Mouse (Mus musculus): ENCODE data around the gene Rnpepl1.
"Not testable (repeated sequence)": the region's sequence is repeated elsewhere in the genome, so short reads cannot be mapped to it uniquely, and the experiment has no call there.

Gene Rnpepl1

DNA sequence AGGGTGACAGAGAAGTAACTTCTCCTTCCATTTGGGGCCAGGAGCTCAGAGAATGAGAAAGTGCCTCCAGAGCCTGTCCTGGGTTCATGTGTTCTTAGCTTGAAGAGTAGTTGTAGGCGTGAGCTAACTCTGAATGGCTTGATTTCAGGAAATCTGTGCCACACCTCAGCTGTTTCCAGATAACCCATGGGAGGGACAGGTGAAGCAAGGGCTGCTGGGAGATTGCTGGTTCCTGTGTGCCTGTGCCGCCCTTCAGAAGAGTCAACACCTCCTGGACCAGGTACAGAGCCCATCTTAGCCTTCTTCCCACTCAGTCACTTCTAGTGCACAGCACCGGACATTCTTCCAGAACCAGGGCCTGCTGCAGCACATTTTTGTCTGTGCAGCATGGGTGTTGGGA lies 27.2 kb downstream of the Rnpepl1 start:
- DNase-seq (ENCODE audit: low read depth, low spot score) = no peak

DNA sequence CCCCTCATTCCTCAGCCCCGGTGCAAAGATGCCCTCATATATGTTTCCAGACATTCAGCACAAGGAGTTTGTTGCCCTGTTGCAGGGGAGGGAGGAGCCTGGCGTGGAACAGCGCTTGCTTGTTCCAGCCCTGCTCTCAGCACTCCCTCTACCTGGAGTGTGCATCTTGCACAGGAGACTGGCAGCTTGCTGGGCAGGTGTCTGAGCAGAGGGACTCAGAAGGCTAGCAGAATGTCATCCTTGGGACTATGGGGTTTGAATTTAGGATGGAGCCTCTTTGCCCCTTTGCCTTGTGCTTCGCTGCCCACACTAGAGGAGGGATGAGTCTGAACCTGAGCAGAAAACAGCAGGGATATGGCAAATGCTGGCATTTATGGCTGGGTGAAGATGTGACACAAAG lies 29.2 kb downstream of the Rnpepl1 start:
- DNase-seq (ENCODE audit: low read depth, low spot score) = no peak

DNA sequence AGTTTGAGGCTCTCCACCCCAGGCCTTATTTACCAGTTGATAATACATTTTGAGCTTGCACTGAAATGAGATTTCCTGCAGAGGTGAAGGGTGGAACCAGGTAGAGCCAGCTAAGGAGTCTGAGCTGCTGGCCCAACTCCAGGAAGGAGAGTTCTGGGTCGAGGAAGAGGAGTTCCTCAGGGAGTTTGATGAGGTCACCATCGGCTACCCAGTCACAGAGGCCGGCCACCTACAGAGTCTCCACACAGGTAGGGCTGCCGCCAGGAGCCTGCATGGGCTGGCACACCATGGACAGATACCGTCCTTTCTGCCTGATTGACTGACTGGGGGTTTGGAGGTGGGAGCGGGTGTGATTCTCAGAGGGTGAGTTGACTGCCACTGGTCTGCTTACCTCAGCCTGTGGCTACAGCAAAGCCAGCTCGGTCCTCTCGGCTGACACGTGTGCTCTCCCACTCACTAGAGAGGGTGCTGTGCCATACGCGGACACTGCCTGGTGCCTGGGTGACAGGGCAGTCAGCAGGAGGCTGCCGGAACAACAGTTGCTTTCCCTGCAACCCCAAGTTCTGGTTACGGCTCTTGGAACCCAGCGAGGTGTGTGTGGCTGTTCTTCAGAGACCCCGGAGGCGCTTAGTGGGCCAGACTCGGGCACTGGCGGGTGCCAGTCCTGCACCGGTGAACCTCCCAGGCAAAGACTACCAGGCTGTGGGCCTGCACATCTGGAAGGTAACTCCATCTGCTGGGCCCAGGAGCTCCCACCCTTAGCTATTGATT lies 32.8 kb downstream of the Rnpepl1 start:
- DNase-seq (ENCODE audit: low read depth, low spot score) = no peak

DNA sequence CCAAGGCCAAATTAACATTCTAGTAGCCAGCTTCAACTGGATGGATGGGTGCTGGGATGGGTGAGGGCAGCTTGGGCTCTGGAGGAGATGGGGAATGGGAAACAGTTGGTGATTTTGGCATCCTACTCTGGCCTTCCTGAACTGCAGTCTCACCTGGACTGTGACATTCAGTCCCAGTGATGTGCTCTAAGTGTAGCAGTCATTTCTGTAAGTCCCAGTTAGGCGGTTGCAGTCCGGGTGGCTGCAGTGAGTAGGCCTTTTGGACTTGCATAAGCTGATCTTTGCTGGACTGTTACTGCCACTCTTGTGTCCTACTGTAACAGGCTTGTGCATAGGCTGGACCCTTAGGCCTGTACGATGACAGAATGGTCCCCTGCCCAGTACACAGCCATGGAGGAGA lies 37.4 kb downstream of the Rnpepl1 start:
- DNase-seq (ENCODE audit: low read depth, low spot score) = no peak

DNA sequence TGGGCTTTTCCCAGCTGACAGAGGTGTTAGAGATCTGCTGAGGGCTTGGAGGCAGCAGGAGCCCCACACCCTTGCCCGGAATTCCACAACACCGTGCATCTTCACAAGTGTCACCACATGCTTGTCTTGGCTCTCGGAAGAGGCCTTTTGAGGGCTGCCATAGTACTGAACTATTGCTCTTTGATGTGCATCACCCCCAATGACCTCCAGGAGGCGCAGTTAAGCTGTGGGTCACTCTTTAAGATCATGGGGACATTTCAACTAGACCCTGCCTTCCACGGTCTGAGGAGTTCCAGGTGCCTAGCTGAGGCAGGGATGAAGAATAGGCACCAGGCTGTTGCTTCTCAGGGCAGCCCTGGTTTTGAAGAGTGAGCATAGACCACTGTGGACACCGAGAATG lies 38.8 kb downstream of the Rnpepl1 start:
- DNase-seq (ENCODE audit: low read depth, low spot score) = no peak

DNA sequence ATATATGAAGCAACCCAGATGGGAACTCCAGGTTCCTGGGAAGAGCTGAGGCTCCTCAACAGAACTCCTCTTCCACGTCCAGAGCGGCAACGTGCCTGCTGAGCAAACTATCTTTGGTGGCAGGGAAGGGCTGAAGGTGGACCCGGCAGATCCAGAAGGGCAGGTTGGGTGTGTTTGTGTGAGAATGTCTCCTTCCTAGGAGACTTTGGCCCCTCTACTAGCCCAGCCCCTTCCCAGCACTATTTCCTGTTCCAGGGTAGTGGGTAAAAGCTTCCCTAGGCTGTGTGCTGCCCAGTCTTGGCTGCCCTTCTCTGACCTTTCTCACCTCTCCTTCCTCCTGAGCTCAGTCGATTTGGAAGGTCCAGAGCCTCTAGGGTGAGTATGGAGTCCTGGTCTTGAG lies 40.0 kb downstream of the Rnpepl1 start, which contains the start of gene Gpr35:
Gene Gpr35, plus strand, starts transcription at position 259 of the 400 bp plus-strand sequence.
- no peak for DNase-seq (ENCODE audit: low read depth, low spot score)

DNA sequence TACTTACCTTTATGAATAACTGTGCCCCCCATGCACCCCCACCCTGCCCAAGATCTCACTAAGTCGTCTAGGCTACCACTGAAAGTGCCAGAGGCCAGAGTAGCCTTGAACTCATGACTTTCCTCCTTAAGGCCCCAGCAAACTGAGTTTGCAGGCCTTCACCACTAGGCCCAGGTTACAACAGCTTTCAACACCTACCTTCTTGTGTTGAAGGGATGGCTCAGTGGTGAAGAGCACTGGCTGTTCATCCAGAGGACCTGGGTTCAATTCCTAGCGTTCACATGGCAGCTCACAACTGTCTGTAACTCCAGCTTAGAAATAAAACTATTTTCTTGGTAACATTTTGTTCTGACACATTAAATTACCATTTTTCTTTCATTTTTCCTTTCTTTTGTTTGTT lies 43.1 kb downstream of the Rnpepl1 start:
- DNase-seq (ENCODE audit: low read depth, low spot score) = no peak

DNA sequence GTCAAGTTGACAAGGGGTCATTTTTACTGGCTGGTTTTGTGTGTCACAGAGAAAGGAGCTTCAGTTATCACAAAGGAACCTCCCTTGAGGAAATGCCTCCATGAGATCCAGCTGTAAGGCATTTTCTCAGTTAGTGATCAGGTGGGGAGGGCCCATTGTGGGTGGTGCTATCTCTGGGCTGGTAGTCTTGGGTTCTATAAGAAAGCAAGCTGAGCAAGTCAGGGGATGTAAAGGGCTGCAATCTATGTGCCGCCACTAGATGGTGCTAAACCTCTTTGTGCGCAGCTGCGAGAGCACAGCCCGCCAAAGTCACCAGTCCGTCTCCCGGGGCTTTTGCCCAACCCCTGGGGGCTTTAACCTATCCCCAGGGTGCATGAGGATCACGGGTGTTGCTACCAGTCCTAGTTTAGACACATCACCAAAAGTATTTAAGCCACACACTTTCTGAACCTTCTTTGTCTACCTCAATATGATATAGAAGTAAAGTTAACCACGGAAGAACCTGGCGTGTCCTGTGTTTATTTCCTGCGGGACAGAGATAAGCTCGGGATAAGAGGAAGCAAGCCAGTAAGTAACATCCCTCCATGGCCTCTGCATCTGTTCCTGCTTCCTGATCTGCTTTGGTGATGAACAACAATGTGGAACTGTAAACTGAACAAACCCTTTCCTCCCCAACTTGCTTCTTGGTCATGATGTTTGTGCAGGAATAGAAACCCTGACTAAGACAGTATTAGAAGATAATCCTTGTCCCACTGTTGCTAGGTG lies 46.2 kb downstream of the Rnpepl1 start:
- DNase-seq (ENCODE audit: low read depth, low spot score) = not testable (repeated sequence)

DNA sequence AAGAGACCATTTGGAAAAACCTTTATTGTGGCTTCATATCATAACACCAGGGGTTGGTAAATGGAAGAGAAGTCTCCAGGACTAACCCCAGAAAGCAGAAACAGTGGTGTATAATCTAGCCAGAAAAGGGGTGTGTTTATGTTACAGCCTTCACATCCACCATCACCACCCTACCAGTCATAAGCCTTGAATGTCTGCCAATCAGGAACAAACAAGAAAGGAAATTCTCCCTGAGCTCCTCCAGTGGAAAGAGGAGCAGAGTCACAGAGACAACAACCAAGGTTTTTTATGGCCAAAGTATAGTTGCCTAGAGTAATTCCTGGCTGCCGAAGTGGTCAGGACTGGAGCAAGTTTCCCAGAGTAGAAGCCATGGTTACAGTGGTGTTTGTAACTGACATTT lies 48.4 kb downstream of the Rnpepl1 start:
- no peak for DNase-seq (ENCODE audit: low read depth, low spot score)

DNA sequence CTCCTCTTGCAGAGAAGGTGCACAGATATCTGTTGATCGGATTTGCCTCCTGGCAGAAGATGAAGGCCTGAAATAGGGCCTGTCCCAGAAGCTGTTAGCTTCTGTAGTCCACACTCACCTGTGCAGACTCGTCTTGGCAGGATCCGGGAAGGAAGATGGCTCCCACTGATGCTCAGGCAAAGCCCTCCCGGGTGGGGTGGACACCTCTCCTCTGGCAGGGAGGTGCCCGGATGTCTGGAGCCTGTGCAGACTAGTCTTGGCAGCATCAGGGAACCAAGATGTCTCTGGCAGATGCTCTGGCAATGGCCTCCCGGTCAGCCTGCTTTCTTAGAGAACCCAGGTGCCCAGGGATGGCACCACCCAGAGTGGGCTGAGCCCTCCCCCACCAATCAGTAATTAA lies 60.2 kb downstream of the Rnpepl1 start:
- DNase-seq (ENCODE audit: low read depth, low spot score) = not testable (repeated sequence)

DNA sequence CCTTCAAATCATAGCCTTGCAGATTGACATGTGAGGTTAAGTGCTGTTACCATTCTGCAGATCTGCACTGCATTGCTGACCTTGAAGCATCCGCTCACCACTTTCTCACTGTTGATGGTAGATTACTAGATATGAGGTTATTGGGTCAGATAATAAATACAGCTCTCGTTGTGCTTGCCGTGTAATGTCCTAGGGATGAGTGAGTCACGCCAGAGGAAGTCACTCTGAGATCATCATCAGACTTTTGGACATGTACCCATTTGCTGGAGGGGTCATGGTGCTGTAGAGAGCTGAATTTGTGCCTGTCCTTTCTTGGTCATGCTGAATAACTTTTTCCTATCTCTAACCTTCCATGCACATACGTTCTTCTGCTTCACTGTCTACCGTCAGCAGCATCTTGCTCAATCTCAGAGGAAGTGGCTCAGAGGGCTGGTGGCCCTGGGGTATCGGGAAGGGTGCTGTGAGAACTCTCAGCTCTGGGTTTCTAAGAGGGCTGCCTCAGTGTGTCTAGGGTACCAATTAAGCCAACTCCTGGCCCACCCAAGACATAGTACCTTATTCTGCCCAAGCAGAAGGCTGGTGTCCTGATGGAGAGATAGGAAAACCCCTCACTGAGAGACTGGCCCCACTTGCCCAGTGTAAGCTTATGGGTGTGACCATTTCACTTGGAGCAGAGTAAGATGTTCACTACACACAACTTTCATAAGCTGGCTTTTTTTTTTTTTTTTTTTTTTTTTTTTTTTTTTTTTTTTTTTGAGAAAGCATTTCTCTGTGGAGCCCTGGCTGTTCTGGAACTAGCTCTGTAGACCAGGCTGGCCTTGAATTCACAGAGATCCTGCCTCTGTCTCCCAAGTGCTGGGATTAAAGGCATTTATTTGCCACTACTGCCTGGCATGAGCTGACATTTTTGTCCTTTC lies 61.6 kb downstream of the Rnpepl1 start:
- no peak for DNase-seq (ENCODE audit: low read depth, low spot score)

DNA sequence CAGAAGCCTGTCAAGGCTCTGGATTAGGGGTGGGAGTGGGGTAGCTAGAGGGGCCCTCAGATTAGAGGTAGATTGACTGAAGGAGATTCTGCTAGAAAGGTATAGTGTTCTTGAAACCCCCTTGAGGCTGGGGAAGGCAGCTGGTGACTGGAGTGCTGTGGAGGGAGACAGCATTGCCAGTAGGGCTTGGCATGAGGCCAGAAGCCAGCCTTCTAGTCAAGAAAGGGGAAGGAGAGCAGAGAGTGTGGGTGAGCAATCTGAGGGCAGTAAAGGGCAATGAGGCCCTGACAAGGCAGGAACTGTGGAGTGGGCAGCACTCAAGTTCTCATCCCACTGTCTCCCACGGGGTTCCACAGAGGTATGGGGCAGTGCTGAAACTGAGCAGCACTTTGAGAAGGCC lies 62.3 kb downstream of the Rnpepl1 start:
- DNase-seq (ENCODE audit: low read depth, low spot score) = no peak
